ENCODE assay signal across 11 mouse cellular contexts in the genomic region with DNA sequence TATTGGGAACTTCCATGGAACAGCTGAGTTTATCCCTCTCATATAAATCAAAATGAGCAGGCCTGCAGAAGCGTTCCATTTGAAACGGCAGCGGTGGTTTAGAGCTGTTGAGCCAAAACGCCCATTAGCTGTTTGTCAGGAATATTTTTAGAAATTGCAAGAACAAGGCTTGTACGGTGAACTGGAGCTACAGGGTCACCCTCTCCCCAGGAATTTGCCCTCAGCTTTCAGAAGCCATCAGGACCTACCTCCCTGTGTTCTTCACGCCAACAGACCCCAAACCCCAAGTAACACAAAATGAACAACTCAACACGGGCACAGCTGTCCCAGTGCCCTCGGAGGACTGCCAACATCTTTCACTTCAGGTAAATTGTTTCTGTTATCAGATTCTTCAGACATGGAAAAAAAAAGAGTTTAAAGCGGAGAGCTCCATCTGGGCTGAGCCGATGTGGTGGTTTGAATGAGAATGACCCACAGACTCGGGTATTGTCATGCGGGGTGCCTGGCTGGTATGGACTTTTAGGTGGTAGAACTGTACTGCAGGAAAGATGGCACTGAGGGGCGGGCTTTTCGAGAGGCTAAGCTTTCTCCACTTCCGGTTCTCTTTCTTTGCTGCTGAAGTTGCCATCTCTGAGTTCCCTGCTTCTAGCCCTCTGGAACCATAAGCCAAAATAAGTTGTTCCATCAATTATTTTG.
A peak's percentile ranks its signal among the peaks of the same experiment; 100 is the strongest.
DNase-seq lines count a peak whose midpoint lies in the region; ATAC-seq and TF ChIP-seq lines count a peak whose summit lies in the region.
"Had no signal": no experiment of that assay in that cellular context is flagged by ENCODE, and none has a peak within 500 bp of the region (broad histone marks: within the 10 kb centered on the region; RNA-seq: fewer than 3 reads in every experiment).

No protein-coding gene starts in this region.

- H3K27me3 ChIP-seq in kidney, postnatal 0 days (ENCODE audit: insufficient read depth, low read length): no peaks in the 10 kb centered on the region
- no peaks in the 10 kb centered on the region for H3K27me3 ChIP-seq in stomach, postnatal 0 days (ENCODE audit: control insufficient read depth, insufficient read depth, low read length)
- H3K27me3 ChIP-seq: limb, embryonic 15.5 days had no signal

- H3K9me3 ChIP-seq in kidney, postnatal 0 days (replicated peaks; ENCODE audit: low read length): no peaks in the 10 kb centered on the region
- no peaks in the 10 kb centered on the region for H3K9me3 ChIP-seq in stomach, postnatal 0 days (ENCODE audit: control insufficient read depth, low read length)
- H3K9me3 ChIP-seq: limb, embryonic 15.5 days had no signal

- peak overlapping the region; percentile 63 for H3K4me3 ChIP-seq in gastrocnemius, adult 2 months
- no peak overlapping the region for H3K4me3 ChIP-seq in kidney, postnatal 0 days (replicated peaks; ENCODE audit: low read depth, low read length)
- H3K4me3 ChIP-seq in stomach, postnatal 0 days (ENCODE audit: low read depth, low read length): no peak overlapping the region
- H3K4me3 ChIP-seq: limb, embryonic 15.5 days had no signal

- DNase-seq in gastrocnemius, adult 2 months: no peak
- DNase-seq in gastrocnemius, postnatal 10 days: no peak
- DNase-seq in kidney, postnatal 0 days (ENCODE audit: low spot score): peak; percentile 77
- no peak for DNase-seq in kidney, postnatal 25 days
- DNase-seq in kidney, postnatal 10 days: peak; percentile 19
- no peak for DNase-seq in stomach, postnatal 0 days (ENCODE audit: low spot score)
- DNase-seq in thymus, postnatal 14 days: no peak
- DNase-seq in c-Kit-positive CD71-positive TER-119-positive erythroid progenitor cells, embryonic 14.5 days (ENCODE audit: low spot score): no peak
- DNase-seq: cerebellum, adult 2 months; lung, adult 2 months had no signal

- ATAC-seq in kidney, postnatal 0 days (replicated peaks; ENCODE audit: low FRiP score, low read depth): no peak
- no peak for ATAC-seq in stomach, postnatal 0 days (ENCODE audit: low FRiP score, low TSS enrichment)

- H3K27ac ChIP-seq in gastrocnemius, adult 2 months: peak overlapping the region; percentile 62
- 0 out of 2 replicates have a peak overlapping the region, but pooled peaks have one; percentile 2 for H3K27ac ChIP-seq in kidney, postnatal 0 days
- H3K27ac ChIP-seq in stomach, postnatal 0 days (replicated peaks): peak overlapping the region; percentile 8
- H3K27ac ChIP-seq: limb, embryonic 15.5 days had no signal

- no peak for TF ChIP-seq EP300 in stomach, postnatal 0 days (optimal IDR thresholded peaks at IDR 0.05)

- no peak for TF ChIP-seq CTCF in gastrocnemius, adult 2 months (IDR thresholded peaks at IDR 0.05)
- no peak for TF ChIP-seq CTCF in kidney, postnatal 0 days (IDR thresholded peaks at IDR 0.05; ENCODE audit: low read depth)
- no peak for TF ChIP-seq CTCF in stomach, postnatal 0 days (IDR thresholded peaks at IDR 0.05; ENCODE audit: low read depth)

- H3K4me2 ChIP-seq in kidney, postnatal 0 days (ENCODE audit: low read length): peak overlapping the region; percentile 32; the same call in 1 of the 2 replicates
- H3K4me2 ChIP-seq in stomach, postnatal 0 days (replicated peaks; ENCODE audit: low read depth): peak overlapping the region; percentile 18; the same call in 1 of the 2 replicates
- H3K4me2 ChIP-seq: limb, embryonic 15.5 days had no signal

- no peak overlapping the region for H3K9ac ChIP-seq in kidney, postnatal 0 days (ENCODE audit: low read depth, low read length)
- H3K9ac ChIP-seq in stomach, postnatal 0 days (ENCODE audit: low read length): no peak overlapping the region
- H3K9ac ChIP-seq: limb, embryonic 15.5 days had no signal

- no peaks in the 10 kb centered on the region for H3K36me3 ChIP-seq in kidney, postnatal 0 days (ENCODE audit: insufficient read depth, low read length)
- no peaks in the 10 kb centered on the region for H3K36me3 ChIP-seq in stomach, postnatal 0 days (ENCODE audit: control insufficient read depth, insufficient read depth, low read length)
- H3K36me3 ChIP-seq: limb, embryonic 15.5 days had no signal

- H3K4me1 ChIP-seq in kidney, postnatal 0 days (replicated peaks; ENCODE audit: insufficient read depth, low read length): peaks cover 7% of the 10 kb centered on the region; the same call in 1 of the 2 replicates
- H3K4me1 ChIP-seq in stomach, postnatal 0 days (replicated peaks; ENCODE audit: control insufficient read depth, insufficient read depth): no peaks in the 10 kb centered on the region

- whole genome bisulfite sequencing in kidney, postnatal 0 days: 55% methylated on average over 15 of the region's 15 CpGs
- WGBS in stomach, postnatal 0 days: 54% methylated on average over 15 of the region's 15 CpGs

- intact Hi-C loops in gastrocnemius, adult 2 months (cut with DNase I): no loop called here

Comparison
In these comparisons a context has a peak if more than half of its experiments do, and no peak if none do; other contexts are left out.
1. DNase-seq: peak in kidney, postnatal 0 days (single experiment) and kidney, postnatal 10 days (single experiment); none in gastrocnemius, adult 2 months (single experiment), gastrocnemius, postnatal 10 days (single experiment), kidney, postnatal 25 days (0 of 2), stomach, postnatal 0 days (single experiment), thymus, postnatal 14 days (single experiment) and c-Kit-positive CD71-positive TER-119-positive erythroid progenitor cells, embryonic 14.5 days (single experiment).
2. H3K27ac ChIP-seq: peak in every context shown above with its lines; median percentile 62 in gastrocnemius, adult 2 months; 8 in stomach, postnatal 0 days; 2 in kidney, postnatal 0 days.